Mouse (Mus musculus) adrenal gland (tissue): ENCODE results near the gene Sgce.

Source experiments
- intact Hi-C: fragments of 180-260 bp; cut with DNase I; formaldehyde crosslinking; loops from one replicate; pipeline ENCODE4 v1.15.1; 2025

Gene Sgce

DNA sequence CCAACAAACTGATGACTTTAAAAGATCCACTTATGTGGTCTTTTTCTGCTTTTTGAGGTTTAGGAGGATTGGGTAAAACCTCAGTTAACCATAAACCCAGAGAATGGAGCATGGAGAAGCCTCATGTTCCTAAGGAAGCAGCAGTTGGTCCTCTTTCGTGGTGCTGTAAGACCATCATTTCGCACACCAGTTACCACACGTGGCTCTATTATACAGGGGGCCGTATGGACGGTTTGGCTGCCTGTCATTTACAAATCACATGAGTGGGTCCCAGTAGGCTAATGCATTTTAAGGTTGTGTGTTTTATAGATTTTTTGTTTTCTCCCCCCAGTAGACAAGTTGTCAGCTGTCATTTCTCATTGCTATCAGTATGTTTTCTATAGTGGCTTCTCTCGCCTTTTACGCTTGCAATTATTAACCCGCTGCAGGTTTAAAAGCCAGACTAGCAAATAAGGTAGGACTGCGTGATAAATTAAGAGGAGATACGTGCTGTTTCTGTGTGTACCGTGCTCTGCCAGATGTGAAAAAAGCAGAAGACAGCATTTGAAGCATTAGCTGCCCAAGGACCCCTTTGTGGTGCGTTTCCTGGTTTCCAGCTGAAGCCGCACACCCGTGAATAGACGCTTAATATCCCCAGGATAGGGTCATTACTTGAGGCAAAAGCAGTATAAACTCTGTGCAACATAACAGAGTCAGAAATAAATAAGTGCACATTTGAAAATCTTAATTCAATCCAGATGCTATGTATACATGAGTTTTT, 22.8 kb downstream of the Sgce start:
- intact Hi-C loops, result no loop called here

DNA sequence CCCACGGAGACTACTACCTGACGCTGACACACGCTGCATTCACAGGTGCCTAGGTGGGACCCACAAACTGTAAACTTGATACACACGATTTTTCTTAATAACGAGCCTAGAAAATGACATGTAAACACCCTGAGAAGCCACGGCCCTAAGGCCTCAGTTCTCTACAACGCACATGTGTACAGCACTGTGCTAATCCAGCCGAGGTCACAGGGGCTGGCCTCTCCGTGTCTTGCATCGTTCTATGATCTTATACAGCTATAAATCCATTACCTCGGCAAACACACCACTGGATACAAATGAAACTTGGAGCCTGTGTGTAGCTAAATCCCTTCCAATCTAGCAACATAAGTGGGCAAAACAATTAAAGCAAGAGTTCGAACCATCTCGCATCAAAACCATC, 24.3 kb downstream of the Sgce start:
- intact Hi-C loops, result no loop called here

DNA sequence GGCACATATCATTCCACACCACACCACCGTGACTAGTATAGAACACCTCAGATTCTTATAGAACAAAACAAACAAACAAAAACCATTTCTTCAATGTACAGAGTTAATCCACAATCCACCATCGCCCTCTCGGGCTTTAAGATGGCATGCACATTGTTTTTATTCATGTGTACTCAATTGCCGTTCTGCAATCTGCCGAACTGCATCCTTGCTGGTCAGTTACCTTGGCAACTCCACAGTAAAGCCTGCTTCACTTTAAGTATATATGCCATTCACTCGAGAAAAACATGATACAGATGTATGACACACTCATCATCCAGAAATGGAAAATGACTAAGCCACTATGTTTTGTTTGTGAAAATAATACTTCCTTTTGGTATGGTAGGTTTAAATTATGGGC, 24.9 kb downstream of the Sgce start:
- intact Hi-C loops, result no loop called here

DNA sequence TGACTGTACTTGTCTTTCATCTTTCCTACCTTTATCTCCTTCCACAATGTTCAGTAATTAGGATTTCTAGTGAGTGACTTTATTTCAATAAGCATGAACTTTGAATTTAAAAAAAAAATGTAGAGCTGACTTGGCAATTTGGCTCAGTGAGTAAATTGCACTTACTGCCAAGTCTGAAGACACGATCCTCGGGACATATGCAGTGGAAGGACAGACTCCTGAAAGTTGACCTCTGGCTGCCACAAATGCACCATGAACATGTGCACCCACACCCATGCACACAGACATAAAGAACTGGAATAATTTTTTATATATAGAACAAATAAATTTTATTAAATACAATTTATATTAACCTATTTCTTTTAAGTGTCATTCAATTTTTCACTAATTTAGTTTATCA, 29.7 kb downstream of the Sgce start:
- intact Hi-C loops, result no loop called here

DNA sequence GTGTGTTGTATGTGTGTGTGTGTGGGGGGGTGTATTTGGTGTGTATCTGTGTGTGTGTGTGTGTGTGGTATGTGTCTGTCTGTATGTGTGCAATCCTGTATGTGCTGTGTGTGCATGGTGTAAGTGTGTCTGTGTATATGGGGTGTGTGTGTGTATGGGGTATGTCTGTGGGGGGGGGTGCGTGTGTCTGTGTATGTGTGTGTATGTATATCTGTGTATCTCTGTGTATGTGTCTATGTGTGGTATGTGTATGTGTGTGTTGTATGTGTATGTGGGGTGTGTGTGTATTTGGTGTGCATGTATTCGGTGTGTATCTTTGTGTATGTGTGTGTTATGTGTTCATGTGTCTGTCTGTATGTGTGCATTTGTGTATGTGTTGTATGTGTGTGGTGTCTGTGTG, 30.8 kb downstream of the Sgce start:
- intact Hi-C loops, result no loop called here

DNA sequence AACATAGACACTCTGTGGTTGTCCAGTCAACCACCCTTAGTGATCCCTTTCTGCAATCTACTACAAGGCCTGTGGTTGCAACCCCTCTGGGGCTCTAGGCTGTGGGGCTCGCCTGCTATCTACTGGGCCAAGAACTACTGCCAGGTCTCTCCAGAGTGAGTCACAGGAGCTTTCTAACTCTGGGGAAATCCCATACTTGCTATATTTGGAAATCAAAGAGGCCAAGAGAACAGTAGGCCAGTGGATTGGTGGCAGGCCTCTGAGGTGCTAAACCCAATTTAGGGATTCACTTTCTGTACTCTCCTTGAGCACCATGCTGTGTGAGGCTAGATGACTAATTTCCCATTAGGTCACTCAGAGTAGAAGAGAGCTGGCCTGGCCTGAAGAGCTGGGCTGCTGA, 38.0 kb downstream of the Sgce start:
- intact Hi-C loops, result no loop called here

DNA sequence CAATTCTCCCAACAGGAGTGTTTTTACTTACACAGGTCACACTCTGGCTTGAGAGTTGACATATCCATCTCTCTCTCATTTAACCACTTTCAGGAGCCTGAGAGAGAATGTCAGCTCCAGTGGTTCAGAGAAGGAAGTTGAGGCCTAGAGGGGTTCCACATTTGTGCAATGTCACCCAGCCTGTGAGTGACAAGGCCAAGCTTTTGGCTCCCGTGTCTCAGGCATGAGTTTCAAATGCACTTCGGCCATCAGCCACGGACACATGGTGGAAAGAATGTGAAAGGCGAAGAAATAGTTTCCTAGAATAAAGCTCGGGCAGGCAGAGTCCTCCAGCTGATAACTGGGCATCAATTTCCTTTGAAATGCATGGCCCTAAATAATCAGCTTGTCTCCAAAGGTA, 40.6 kb downstream of the Sgce start:
- intact Hi-C loops, result no loop called here

DNA sequence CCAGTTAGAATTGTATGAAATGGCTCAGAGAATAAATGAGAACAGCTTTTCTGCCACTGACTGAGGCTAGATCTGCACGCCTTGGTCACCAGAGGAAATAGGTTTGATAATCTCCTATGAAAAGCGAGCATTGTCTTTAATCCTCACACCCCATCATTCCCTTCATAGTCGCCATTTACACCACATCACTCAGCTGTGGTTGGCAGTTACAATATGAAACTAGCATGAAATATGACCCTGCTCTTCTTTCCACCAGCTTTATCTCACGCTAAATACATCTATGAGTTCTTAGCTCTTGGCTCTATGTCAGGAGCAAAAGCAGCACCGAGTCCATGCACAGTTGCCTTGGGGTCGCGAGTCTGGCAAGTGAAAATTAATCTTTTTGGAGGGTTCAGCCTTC, 43.1 kb downstream of the Sgce start:
- intact Hi-C loops, result no loop called here

DNA sequence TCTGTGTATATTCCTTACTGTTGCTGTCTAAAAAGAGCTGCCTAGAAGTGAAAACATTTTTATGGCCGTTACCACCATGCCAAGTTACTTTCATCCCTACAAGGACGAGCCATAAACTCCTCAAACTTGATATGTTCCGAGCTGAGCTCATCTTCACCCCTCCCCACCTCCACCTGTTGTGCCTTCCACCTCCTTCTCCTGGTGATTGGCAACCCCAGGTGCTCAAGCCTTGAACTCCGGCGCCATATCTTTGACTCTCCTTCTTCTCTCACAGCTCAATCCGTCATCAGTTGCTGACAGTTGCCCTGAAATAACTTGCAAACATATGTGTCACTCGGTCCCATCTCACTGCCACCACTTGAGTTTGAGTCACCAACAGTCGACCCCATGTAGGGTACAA, 45.4 kb downstream of the Sgce start:
- intact Hi-C loops, result no loop called here

DNA sequence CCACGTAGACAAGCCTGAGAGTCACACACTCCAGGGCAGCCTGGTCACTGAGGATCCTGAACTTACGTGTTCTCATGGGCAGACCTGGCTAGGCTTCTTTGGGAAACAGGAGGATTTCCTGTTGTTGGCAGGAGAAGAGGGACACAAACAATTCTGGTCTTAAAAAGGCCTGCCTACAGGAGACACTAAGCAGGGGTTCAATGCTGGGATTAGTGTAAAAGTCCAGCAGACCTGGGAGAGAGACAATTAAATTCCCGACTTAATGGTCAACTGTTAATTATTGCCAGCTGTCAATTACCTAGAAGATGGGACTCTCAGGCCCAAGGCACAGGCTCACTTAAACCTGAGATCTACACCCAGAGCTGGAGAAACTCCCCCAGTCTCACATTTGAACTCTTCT, 51.2 kb downstream of the Sgce start:
- intact Hi-C loops, result no loop called here

DNA sequence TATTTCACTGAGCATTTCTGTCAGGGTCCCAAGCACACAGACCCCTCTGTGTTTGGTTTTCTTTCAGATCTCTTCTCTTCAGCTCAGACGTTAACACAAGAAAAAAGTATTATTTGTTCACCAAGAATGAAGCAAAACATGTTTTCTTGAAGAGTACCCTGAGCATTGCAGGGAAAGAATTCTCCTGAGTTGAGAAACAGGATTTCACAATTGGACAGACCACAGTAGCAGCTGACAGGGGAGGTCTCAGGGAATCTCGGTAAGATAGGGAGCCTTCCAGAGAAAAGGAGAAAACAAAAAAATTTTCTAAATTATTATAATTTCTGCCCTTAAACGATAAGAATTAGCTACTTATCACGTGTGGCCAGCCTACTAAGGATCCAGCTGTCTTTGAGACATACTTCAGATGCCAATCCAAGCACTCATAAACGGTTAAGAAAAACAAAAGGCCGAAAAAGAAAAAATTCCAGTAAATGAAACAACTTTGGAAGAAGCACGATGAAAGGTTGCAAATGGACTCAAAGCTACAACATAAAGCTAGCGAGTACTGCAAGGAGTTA, 52.3 kb downstream of the Sgce start:
- intact Hi-C loops, result no loop called here

DNA sequence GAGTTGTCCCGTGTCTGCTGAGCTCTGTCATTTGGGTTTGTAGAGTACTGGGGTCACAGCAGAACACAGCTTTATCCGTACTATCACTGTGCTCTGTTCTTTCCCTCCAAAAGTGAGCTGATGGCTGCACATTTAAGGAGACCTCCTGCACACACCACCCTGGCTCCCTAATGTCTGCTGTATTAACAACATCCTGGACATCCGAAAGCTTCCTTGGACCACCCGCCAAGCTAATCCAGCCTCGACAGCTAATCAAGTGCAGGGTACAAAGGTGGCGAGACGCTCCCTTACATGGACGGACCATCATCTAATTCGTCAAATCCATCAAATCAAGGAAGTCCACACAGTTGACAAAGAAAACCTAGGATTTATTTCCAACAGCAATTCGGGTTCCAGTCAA, 53.5 kb downstream of the Sgce start:
- intact Hi-C loops, result no loop called here

DNA sequence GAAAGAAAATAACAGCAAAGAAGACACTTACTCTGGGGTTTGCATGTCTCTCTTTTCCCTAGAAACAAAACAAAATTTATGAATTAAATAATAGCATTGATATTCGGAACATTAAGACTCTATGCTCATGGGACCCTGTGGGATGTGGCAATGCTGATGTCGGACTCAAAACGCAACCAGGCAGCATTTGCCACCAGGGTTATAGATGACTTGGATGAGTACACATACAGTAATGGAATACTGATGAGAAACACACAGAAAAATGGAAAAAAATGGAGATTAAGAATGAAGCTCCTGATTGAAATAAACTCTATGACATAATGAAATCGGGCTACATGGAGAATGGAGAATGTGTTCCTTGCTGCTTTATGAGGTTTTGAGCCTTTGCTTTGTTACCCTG, 56.6 kb downstream of the Sgce start:
- intact Hi-C loops, result no loop called here

DNA sequence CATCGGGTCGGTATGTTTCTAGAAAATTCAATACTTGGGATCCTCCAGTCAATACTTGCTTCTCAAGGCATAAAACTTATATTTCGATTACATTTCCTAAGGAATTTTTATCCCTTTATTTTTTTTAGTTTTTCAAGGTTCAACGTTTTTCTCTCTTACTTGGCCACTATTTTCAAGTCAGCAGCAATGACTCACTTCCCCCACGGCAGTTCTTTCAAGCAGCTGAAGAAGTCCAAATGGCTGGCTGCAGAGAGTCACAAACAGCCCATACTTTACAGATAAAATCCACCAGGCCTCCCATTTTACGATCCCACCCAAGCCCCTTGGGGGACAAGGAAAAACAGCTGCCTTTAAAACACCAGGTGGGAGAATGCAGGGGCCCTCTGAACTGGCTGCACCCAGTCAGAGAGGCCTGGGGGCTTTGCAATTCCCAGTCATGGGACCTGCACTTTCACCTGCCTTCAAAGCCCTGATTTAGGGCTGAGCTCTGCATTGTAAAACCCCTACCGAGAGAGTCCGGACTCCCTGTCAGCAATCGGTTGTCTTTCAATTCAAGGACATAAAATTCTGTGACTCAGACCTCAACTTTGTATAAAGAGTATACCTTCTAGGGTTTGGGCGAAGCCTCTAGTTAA, 62.2 kb downstream of the Sgce start:
- intact Hi-C loops, result no loop called here

DNA sequence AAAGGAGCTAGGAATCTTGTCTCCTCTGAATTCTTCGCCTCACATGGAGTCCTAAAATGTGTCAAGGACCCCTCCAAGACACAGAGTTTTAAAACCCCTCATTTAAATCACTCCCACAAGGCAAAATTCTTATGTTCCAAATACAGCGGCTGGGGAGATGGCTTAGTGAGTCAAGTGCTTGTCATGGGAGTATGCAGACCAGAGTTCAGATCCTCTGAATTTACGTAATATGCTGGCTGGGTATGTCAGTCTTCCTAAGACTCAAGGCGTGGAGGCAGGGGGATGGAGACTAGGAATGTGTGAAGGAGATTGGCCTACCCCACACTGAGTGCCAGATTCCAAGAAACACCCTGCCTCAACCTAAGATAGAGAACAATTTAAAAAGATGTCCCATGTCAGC, 66.4 kb downstream of the Sgce start:
- intact Hi-C loops, result no loop called here

DNA sequence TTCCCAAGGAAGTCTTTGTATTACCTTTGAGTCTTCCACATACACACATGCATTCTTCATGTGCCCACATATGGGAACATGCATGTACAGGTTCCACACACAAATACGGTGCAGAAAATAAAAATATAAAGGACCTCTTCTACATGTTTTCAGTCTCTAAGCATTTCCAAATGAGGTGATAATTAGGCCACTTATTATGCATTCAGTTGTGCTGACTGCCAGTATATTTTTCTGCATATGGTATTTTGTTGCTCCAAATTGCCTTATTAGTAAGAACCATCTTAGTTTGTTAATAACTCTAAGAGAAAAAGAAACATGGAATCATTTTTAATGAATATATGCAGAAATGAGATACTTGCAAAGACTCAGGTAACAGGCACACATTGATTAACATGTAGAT, 67.0 kb downstream of the Sgce start:
- intact Hi-C loops, result loop anchor here (2.0 kb wide), 1 partner anchor 75 kb away; no protein-coding TSS in a partner anchor

DNA sequence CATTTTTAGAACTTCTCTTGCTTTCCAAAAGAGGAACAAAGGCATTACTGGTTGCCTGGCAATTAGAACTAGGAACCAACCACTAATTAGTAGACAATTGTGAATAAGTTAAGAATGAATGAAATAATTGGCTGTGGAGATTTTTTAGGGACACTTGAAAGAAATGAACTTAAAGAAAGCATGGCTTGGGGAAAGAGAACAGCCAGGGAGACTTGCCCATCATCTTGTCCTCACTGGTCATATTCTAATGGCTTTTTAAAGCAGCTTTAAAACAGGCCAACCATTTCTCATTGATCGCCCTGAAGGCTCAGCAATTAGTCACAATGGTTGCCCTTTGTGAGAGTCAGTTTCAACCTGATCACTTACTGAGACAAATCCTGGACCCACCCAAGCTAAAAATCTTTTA, 69.6 kb downstream of the Sgce start:
- intact Hi-C loops, result no loop called here

DNA sequence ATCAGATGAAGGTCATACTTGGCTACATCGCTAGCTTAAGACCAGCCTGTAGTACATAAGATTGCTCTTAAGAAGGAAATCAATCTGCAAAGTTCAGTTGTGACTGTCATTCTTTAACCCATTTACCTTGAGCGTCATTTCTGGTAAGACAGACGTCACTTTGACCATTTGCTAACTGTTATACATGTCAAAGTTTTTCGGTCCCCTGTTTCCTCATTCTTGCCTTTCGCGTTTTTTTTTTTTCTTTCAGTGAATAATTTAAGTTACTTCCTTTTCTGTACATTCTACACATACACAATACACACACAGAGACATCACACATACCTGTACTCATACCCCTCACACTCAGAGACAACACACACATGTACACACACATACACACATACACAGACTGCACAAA, 81.9 kb downstream of the Sgce start:
- intact Hi-C loops, result no loop called here

DNA sequence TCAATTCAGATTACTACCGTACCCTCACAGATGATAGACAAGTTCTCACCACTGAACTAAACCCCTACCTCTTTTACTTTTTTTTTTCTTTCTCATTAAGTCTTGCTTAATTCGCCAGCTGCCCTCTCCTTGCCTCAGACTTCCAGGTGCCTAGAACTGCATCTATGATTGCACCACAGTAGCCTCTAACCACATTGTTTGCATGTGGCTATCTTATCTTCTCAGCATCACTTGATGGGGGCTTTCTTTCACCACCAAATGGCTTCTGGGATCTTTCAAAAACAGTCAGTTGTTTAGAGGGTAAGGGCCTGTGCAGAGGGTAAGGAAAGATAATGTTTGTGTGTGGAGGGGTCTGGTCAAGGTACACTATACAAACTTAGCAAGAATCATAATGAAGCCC, 82.7 kb downstream of the Sgce start:
- intact Hi-C loops, result no loop called here

DNA sequence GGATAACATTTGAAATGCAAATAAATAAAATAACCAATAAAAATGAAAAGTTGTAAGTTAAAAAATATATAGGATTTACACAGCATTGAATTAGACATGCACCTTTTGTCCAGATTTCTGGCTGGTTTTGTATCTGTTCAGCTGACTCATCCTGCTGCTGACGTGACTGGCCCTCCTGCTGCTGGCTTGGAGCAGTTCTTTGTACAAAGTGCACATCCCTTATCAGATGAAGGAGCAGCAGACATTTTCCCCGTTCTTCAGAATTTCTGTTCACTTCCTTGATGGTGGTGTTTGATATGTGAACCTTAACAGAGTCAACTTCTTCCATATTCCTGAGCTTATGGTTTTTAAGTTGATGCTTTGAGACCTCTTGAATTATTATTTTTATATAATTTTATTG, 83.5 kb downstream of the Sgce start:
- intact Hi-C loops, result no loop called here

DNA sequence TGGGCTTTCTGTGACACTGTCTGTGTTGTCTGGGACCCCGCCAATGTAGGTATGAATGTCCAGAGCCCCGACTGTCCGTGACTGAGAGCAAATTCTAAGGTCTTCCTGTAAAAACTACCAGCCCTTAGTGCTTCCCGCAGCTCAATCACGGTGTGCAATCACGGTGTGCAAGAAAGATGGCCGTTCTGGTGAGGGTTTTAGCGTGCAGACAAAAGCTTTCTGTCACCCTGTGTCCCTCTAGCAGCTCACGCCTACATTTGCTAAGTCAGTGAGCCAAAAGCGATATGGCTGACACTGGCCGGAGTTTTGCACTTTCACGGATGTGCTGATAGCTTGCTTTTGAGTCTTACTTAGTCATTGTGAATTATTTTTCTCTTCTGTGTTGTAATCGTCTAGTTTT, 88.1 kb downstream of the Sgce start:
- intact Hi-C loops, result no loop called here

DNA sequence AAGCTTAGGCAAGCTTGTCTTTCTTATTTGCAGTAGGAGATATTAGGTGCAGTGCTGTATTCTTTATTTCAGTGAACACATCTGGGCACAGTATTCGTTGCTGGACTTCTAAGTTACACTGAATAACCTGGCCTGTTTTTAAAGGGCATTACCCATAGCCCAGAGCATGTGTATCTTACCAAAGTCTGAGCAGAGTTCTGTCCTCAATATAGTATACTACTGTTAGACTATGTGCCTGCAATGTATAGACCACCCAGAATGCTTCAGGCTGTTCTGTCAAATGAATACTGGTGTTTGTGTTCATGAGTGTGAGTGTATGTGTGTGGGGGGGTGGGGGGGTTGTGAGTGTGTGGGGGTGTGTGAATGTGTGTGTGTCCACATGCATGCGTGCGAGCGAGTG, 91.1 kb downstream of the Sgce start:
- intact Hi-C loops, result no loop called here

DNA sequence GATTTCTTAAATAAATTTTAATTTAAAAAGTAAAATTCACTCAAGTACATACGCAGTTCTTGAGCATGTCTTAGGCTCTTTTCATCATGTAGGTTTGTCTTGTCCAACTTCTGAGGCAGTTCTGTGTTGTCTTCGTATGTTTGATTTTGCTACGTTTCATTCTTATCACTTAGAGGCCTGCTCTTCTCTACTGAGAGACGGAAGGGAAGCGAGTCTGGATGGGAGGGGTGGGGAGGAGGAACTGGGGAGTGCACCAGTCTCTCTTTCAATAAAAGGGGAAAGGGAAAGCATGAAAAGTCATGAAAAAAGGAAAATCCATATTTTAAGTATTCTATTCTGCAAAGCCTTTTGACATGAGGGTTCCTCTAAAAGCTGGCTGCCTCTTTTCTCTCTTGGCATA, 91.5 kb downstream of the Sgce start:
- intact Hi-C loops, result no loop called here
